Mouse (Mus musculus): ENCODE measurements at regions not wholly inside any gene's neighbourhood (a gene's known extent, or its start where the extent isn't known, plus 50 kb on each side); places are given as distances from the start of the nearest gene placed in this dataset.
A peak's percentile ranks its signal among the peaks of the same experiment; 100 is the strongest.

DNA sequence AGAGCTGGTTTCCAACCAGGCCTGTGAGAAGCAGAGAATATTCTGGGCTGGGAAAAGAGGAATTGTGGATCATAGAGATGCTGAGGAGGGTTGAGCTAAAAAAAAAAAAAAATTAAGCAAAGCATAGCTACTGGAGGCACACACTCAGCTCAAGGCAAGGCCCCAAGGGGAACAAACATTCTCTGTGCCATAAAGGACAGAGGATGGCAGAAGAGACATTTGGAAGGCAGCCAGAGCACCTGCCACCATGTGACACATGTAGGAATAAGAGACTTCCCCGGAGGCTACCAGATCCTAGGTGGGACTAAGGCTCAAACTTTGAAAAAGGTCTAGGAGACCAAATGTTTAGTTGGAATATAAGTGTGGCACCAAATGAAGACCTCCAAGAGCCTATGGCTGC is 96.4 kb upstream of the Gm26657 start:
- Histone ChIP-seq H3K4me3 (no peak overlapping the region), H3K27ac (peak overlapping the region; percentile 62)
- no peak for DNase-seq
- no peak for TF ChIP-seq CTCF (IDR thresholded peaks at IDR 0.05)
- intact Hi-C loops (cut with DNase I): no loop called here

DNA sequence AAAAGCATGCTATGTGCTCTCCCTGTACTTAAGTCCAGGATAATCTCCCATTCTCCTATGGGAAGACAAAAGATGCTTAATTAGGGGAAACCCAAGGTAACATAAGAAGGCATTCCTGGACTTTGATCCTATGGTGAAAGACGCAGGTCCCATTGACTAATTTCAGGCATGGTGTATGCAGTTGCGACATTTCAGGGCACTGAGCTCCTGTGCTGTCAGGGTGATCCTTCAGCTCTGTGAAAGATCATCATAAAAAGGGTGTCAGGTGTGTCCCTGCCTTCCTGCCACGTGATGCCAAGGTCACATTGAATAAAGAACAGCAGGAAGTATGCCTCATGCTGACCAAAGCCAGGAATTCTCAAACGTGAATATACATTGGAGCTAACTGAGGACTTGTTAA is 100.2 kb upstream of the Gm26657 start:
- Histone ChIP-seq H3K27ac (no peak overlapping the region), H3K4me3 (no peak overlapping the region)
- TF ChIP-seq CTCF (IDR thresholded peaks at IDR 0.05): no peak
- DNase-seq: no peak
- intact Hi-C loops (cut with DNase I): no loop called here

DNA sequence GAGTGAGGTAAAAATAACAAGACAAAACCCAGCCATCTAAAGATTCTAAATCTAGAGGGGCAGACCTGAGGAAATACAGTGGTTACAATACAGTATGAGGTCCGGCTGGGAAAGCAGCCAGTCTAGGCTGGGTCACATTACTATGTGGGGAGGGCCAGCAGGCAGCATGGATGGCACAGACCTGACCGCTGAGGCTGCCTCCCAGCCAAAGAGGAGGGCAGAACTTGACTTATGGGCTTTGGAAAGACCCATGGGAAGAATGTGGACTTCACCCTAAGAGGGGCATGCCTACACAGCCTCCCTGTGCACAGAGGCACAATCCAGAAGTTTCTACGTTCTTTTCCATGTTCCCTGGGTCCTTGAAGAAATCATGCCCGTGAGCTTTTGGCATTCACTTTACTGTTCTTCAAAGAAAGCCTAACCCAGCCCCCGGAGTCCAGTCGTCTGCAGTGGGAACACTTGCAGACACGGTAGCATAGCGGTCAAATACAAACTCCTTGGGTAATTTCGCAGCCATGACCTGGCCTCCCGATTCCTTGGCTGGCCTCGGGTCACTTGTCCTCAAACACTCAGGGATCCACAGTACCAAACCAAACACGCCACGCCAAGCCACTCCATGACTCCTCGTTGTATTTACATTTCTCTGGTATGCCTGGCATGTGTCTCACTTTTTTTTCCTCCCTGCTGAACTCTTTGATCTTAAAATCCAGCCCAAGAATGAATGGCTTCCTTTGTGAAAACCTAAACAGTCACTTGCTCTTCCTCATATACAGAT is 101.0 kb upstream of the Gm26657 start:
- Histone ChIP-seq H3K4me3 (no peak overlapping the region), H3K27ac (no peak overlapping the region)
- intact Hi-C loops (cut with DNase I): no loop called here
- no peak for TF ChIP-seq CTCF (IDR thresholded peaks at IDR 0.05)
- peak; percentile 24 for DNase-seq

DNA sequence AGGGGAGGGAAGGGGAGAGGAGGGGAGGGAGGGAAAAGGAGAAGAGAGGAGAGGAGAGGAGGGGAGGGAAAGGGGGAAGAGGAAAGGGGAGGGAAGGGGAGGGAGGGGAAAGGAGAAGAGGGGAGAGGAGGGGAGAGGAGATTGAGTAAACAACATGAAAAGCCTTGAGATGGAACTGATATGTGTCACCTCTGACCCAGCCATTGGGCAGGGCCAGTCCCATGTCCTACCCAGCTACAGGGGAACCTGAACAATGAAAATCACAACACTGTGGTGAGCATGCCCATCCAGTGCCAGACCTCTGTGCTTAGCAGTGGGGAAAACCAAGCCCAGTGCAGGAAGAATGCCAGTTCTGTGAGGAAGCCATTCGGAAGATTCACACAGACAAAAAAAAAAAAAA is 103.6 kb upstream of the Gm26657 start:
- no peak for TF ChIP-seq CTCF (IDR thresholded peaks at IDR 0.05)
- DNase-seq: no peak
- no peak overlapping the region for H3K4me3 ChIP-seq
- H3K27ac ChIP-seq: no peak overlapping the region
- intact Hi-C loops (cut with DNase I): no loop called here

DNA sequence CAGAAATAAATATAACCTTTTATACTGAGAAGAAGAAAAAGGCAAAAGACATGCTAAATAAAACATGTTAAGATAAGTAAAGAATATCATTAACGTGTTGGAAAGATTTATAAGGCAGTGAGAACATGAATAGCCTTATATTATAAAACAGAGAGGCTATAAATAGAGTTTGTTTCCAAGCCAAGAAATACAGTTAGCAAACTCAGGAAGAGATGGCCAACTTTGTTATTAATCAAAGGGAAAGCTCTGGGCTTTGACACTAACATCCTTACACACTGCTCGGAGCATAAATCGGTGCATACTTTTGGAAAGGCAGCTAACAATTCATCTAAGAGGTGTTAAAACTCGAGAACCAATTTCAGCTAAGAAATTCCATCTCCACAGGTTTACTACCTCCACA is 106.3 kb upstream of the Gm26657 start:
- no peak overlapping the region for H3K4me3 ChIP-seq
- DNase-seq: no peak
- intact Hi-C loops (cut with DNase I): no loop called here
- no peak for TF ChIP-seq CTCF (IDR thresholded peaks at IDR 0.05)
- no peak overlapping the region for H3K27ac ChIP-seq

DNA sequence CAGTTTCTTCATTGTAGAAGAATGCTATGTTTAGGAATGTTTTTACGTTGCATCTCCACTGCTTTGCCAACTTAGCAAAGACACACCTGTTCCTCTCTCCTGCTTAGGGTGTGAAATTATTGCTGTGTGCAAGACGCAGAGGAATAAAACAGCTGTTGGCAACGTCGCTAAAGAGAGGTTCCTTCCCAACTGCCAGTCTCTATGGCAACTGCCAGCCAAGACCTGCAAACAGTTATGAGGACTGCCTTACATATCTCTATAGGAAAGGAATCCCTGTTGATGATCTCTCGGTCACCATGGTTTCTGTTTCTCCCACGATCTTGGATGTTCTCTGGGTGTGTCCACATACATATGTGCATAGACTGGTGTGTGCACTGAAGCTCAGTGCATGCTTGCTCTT is 109.6 kb upstream of the Gm26657 start:
- intact Hi-C loops (cut with DNase I): no loop called here
- no peak for DNase-seq
- no peak overlapping the region for H3K27ac ChIP-seq
- no peak overlapping the region for H3K4me3 ChIP-seq
- no peak for TF ChIP-seq CTCF (IDR thresholded peaks at IDR 0.05)

DNA sequence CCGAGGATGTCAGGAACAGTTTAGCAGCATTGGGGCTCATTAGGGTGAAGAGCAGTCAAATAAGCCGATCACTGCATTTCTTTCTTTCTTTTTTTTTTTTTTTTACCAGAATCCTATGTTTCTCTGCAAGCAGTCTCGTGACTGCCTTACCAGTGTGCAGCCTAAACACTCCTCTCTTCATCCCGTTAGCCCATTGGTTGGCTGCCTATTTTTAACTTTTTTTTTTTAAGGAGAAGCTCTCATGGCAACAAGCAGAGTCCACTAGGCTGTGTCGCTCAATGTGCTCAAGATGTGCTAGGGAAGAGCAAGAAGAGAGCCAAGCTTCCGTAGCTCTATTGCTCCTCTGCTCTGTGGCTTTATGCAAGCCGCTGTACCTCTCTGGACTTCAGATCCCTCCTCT is 112.7 kb upstream of the Gm26657 start:
- no peak for TF ChIP-seq CTCF (IDR thresholded peaks at IDR 0.05)
- Histone ChIP-seq H3K4me3 (no peak overlapping the region), H3K27ac (no peak overlapping the region)
- no peak for DNase-seq
- intact Hi-C loops (cut with DNase I): no loop called here

DNA sequence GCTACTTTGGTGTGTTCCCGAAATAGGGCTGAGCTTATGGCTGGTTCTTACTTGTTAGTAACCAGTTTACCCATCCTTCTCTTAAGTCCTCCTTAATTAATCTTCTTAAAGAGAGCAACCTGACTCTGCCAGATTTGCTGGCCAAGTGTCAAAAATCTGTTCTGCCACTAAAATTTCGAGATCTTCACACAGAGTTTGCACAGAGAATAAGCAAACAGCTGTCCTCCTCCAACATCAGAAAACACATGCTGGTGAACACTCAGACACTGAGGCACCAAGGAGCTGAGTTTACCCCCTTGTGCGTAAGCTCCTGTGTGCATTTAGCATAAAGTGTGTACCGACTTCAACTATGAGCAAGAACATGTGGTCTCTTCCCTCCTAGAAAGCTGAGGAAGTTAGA is 118.1 kb upstream of the Gm26657 start:
- H3K27ac ChIP-seq: no peak overlapping the region
- intact Hi-C loops (cut with DNase I): no loop called here
- DNase-seq: no peak
- H3K4me3 ChIP-seq: no peak overlapping the region
- no peak for TF ChIP-seq CTCF (IDR thresholded peaks at IDR 0.05)

DNA sequence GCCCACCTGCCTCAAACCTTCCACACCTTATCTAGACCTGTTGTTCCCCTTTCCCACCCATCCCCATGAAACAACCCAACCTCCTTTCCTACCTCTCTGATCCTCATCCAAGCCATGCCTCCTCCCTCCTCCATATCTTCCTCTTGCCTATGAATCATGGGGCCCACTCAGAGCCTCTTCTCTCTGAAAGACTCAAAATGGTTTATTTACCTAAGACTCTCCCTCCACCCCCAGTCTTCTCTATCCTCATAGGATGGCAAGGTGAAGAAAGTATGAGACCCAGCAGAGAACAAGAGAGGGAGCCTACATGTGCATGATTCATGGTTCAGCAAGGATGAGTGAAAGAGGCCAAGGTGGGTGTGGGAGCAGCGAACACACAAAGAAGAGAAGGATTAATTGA is 118.5 kb upstream of the Gm26657 start:
- intact Hi-C loops (cut with DNase I): no loop called here
- no peak for TF ChIP-seq CTCF (IDR thresholded peaks at IDR 0.05)
- Histone ChIP-seq H3K27ac (no peak overlapping the region), H3K4me3 (no peak overlapping the region)
- no peak for DNase-seq

DNA sequence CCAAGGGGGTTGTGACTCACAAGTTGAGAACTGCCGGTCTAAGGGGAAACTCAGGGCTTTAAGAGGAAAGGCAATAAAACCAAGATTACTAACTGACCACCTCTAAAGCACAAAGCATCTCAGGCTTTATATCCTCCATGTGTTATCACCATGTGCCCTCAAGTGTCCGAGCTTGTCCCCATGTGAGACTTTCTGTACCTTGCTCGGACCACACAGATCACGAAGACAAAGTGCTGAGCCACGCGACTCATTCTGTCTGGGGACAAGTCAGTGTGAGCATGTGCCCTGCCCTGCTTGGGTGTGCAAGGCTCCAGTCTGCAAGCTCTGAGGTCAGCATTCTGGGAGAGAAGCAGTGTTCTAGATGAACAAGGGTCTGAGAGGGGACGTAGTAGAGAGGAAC is 119.2 kb upstream of the Gm26657 start:
- TF ChIP-seq CTCF (IDR thresholded peaks at IDR 0.05): no peak
- Histone ChIP-seq H3K27ac (no peak overlapping the region), H3K4me3 (no peak overlapping the region)
- no peak for DNase-seq
- intact Hi-C loops (cut with DNase I): no loop called here

DNA sequence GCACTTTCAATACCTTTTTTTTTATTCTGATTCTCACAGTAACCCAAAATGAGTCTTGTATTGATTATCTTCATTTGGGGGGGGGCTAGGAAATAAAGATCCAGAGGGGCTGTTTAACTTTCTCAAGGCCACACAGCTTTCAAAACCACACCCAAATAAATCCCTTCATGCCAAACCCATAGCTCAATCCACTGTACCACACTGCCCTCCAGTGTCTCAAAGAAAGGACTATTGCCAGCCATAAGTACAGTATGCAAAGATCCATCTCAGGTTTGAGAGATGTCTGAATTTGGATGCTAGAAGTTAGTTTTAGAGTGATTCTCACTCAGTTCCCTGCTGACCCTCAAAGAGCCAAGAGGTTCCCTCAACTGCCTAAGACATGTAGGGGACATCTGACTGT is 120.1 kb upstream of the Gm26657 start:
- Histone ChIP-seq H3K4me3 (no peak overlapping the region), H3K27ac (no peak overlapping the region)
- no peak for DNase-seq
- intact Hi-C loops (cut with DNase I): no loop called here
- no peak for TF ChIP-seq CTCF (IDR thresholded peaks at IDR 0.05)

DNA sequence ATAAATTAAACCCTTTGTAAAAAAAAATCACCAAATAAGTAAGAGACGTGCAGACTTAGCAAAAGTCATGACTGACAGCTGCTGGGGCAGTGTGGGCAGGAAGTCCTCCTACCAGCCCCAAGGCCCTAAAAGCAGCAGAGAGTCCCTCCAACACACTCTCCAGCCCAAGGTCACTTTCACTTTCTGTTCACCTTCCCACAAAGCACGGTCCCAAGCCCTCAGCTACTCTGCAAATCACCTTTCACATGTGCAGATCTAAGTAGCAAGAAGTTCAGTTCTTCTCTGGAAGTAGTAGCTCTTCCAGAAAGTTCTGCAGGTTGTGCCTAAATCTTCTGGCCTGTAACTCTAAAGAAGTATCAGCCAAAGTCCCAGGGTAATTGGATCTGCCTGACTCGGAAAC is 120.8 kb upstream of the Gm26657 start:
- intact Hi-C loops (cut with DNase I): no loop called here
- no peak for TF ChIP-seq CTCF (IDR thresholded peaks at IDR 0.05)

DNA sequence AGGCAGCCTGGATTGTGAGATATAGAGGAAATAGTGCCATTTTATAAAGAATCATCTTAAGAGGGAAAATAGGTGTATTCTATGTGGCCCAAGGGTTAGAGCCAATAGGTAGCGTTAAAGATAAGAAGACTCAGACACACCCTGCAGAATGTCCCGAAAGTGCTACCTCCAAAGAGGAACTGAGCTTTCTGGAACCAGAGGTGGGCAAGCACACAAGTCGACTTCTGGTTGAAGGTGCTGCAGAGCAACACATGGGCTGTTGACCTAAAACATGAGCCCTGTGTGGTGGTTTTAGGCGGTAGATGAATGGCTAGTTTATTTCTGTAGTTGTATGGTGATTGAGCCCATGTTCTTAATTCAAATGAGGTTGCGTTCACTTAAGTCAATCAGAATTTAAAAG is 121.4 kb upstream of the Gm26657 start:
- H3K4me3 ChIP-seq: no peak overlapping the region
- intact Hi-C loops (cut with DNase I): no loop called here
- no peak for TF ChIP-seq CTCF (IDR thresholded peaks at IDR 0.05)
- no peak for DNase-seq
- no peak overlapping the region for H3K27ac ChIP-seq

More for the DNA sequence above, 120.8 kb upstream of the Gm26657 start:
- Histone ChIP-seq H3K27ac (no peak overlapping the region), H3K4me3 (no peak overlapping the region)
- DNase-seq: no peak

DNA sequence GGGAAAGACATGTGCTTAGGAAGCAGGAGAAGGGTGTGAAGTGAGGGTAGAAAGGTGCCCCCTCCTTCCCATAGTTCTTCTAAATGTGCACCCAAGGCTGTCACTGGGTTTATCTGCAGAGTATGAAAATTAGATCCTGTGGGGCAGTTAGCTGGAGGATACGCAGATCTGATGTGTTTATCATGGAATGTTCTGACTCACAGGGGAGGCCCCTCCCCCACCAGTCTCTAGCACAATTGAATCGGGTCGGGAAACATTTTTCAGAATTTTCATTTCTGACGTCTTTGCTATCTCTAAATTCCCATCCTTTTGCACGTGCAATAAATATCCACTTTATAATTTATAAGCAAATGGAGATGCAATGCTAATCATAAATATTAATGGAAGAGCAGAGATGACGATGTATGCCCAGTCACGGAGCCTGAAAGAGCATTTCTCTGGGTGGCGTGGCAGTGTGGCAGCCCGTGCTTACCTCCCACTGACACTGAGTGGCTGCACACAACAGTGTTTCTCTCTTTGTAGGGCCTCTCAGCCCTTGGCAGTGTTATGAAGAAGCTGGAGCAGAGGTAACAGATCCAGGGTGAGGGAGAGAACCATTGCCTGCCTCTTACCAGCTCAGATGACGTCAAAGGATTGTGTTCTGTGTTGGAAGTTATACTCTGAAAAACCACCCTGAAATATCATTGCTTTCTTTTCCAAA is 122.1 kb upstream of the Gm26657 start:
- intact Hi-C loops (cut with DNase I): no loop called here
- Histone ChIP-seq H3K4me3 (no peak overlapping the region), H3K27ac (0 out of 2 replicates have a peak overlapping the region, but pooled peaks have one; percentile 16)
- DNase-seq: no peak
- TF ChIP-seq CTCF (IDR thresholded peaks at IDR 0.05): no peak
